Mouse (Mus musculus): Measurements from ENCODE around the gene Gys2. TPM values are rescaled to one million over a fixed set of nuclear protein-coding genes. Genes with fewer than 3 reads are reported as not detected.

The Gys2 gene
- total RNA-seq, 2 experiments from 2014 or later: 0.50 TPM; not detected in 1

GRCm38 (mm10) chr6:142462194-142462593 is 10.7 kb downstream of the Gys2 start:
- DNase-seq: no peak
- intact Hi-C loops (cut with DNase I): no loop called here

- DNase-seq: no peak
- intact Hi-C loops (cut with DNase I): no loop called here
Observed at GRCm38 (mm10) chr6:142459017-142459678, 13.8 kb downstream of the Gys2 start.

GRCm38 (mm10) chr6:142458010-142458409 is 14.9 kb downstream of the Gys2 start:
- intact Hi-C loops (cut with DNase I): no loop called here
- DNase-seq: no peak

GRCm38 (mm10) chr6:142455314-142455996 is 17.5 kb downstream of the Gys2 start:
- DNase-seq: no peak
- intact Hi-C loops (cut with DNase I): no loop called here

GRCm38 (mm10) chr6:142453311-142453710 is 19.6 kb downstream of the Gys2 start:
- intact Hi-C loops (cut with DNase I): no loop called here

GRCm38 (mm10) chr6:142451381-142451780 is 21.5 kb downstream of the Gys2 start:
- DNase-seq: no peak
- intact Hi-C loops (cut with DNase I): no loop called here

More at GRCm38 (mm10) chr6:142453311-142453710, 19.6 kb downstream of the Gys2 start:
- DNase-seq: no peak

- intact Hi-C loops (cut with DNase I): no loop called here
- DNase-seq: no peak
Observed at GRCm38 (mm10) chr6:142429072-142429471, 43.8 kb downstream of the Gys2 start.

GRCm38 (mm10) chr6:142424976-142425375 is 47.9 kb downstream of the Gys2 start:
- intact Hi-C loops (cut with DNase I): no loop called here
- DNase-seq: no peak

GRCm38 (mm10) chr6:142414597-142414996 is 58.3 kb downstream of the Gys2 start:
- no peak for DNase-seq
- intact Hi-C loops (cut with DNase I): no loop called here

- intact Hi-C loops (cut with DNase I): no loop called here
Observed at GRCm38 (mm10) chr6:142413845-142414244, 59.1 kb downstream of the Gys2 start.

GRCm38 (mm10) chr6:142412906-142413491 is 59.9 kb downstream of the Gys2 start, which contains the start of gene Spx:
Gene Spx (plus strand): TSS chr6:142413441.
- intact Hi-C loops (cut with DNase I): no loop called here
- DNase-seq: no peak

More at GRCm38 (mm10) chr6:142413845-142414244, 59.1 kb downstream of the Gys2 start:
- DNase-seq: no peak

- intact Hi-C loops (cut with DNase I): no loop called here
- no peak for DNase-seq
Observed at GRCm38 (mm10) chr6:142411140-142411539, 61.8 kb downstream of the Gys2 start.

GRCm38 (mm10) chr6:142395756-142396155 is 77.2 kb downstream of the Gys2 start:
- no peak for DNase-seq
- intact Hi-C loops (cut with DNase I): no loop called here

- intact Hi-C loops (cut with DNase I): no loop called here
- peak in 1 of 2 experiments; percentile 8 for DNase-seq
Observed at GRCm38 (mm10) chr6:142394669-142395068, 78.2 kb downstream of the Gys2 start.

- no peak for DNase-seq
- intact Hi-C loops (cut with DNase I): no loop called here
Observed at GRCm38 (mm10) chr6:142392312-142392711, 80.6 kb downstream of the Gys2 start.

GRCm38 (mm10) chr6:142389101-142389500 is 83.8 kb downstream of the Gys2 start:
- no peak for DNase-seq
- intact Hi-C loops (cut with DNase I): loop anchor here (5.0 kb wide), 2 partner anchors 123 to 368 kb away; partner anchors contain the start of gene Cmas

- DNase-seq: no peak
- intact Hi-C loops (cut with DNase I): loop anchor here (2.0 to 5.0 kb wide), 3 partner anchors 41 to 369 kb away; partner anchors contain the start of gene Cmas
Observed at GRCm38 (mm10) chr6:142387755-142388271, 85.1 kb downstream of the Gys2 start.

- intact Hi-C loops (cut with DNase I): loop anchor here (2.0 to 5.0 kb wide), 3 partner anchors 40 to 370 kb away; partner anchors contain the start of gene Cmas
- peak; percentile 97 to 98 for DNase-seq
Observed at GRCm38 (mm10) chr6:142387011-142387754, 85.7 kb downstream of the Gys2 start, which contains the start of the genes Recql and Golt1b. Gene Recql (minus strand): TSS chr6:142387087. Gene Golt1b (plus strand): TSS chr6:142387221.

- DNase-seq: no peak
- intact Hi-C loops (cut with DNase I): loop anchor here (2.0 to 5.0 kb wide), 3 partner anchors 40 to 371 kb away; partner anchors contain the start of gene Cmas
Observed at GRCm38 (mm10) chr6:142386285-142387010, 86.5 kb downstream of the Gys2 start.
